Mouse (Mus musculus): ENCODE data around the gene Olfr1331. TPM values are rescaled to one million over a fixed set of nuclear protein-coding genes. Genes with fewer than 3 reads are reported as not detected.
"Not testable (repeated sequence)": the region's sequence is repeated elsewhere in the genome, so short reads cannot be mapped to it uniquely, and the experiment has no call there.

The Olfr1331 gene
- not detected for total RNA-seq (2022)

DNA sequence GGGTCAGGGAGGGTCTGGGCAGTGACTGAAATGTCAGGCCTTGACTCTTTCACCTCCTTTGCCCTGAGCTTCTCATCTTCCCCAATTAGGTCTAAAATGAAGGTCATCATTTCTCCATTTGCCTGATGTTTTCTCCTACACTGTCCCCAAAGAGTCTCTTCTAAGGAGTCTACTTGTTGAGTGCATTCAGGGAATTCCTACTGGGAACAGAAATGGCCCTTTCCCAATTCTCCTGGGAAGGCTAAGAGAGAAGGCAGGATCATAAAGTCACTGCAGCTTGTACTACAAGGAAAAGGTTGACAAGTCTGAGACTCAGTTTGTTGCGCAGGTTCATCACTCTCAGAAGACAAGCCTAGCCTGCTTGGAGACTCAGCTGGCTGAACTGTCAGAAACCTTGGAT lies at the start of gene Olfr1331:
Gene Olfr1331, plus strand, starts transcription at position 301 of the 400 bp plus-strand sequence.
- DNase-seq (ENCODE audit: low spot score in 2 of 2): no peak

DNA sequence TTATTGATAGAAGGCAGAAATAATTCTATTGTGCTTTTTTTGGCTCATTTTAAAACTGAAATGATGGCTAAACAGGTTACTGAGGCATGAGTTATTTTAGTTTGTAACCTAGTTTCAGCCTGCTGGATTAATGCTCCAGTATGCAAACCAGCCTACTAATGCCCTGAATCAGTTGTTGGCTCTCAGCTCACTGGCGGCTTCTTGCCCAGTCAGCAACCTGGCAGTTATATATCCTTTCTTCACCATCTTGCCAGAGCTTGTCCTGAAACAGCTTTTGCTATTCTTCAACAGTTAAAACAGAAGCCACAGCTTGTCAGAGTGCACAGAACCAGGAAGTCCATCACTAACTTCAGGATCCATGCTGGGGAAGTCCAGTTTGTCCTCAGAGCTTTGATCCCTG lies 45.5 kb upstream of the Olfr1331 start:
- DNase-seq (ENCODE audit: low spot score in 2 of 2): no peak

DNA sequence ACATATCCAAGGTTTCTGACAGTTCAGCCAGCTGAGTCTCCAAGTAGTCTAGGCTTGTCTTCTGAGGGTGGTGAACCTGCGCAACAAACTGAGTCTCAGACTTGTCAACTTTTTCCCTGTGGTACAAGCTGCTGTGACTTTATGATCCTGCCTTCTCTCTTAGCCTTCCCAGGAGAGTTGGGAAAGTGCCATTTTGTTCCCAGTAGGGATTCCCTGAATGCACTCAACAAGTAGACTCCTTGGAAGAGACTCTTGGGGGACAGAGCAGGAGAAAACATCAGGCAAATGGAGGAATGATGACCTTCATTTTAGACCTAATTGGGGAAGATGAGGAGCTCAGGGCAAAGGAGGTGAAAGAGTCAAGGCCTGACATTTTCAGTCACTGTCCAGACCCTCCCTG lies 28.3 kb upstream of the Olfr1331 start, which contains the start of gene Olfr1333:
Gene Olfr1333, minus strand, starts transcription at position 101 of the 400 bp plus-strand sequence.
- no peak for DNase-seq (ENCODE audit: low spot score in 2 of 2)

- no peak for DNase-seq (ENCODE audit: low spot score in 2 of 2)
Measured at GRCm38 (mm10) chr4:118861791-118862190, 2.7 kb upstream of the Olfr1331 start.

DNA sequence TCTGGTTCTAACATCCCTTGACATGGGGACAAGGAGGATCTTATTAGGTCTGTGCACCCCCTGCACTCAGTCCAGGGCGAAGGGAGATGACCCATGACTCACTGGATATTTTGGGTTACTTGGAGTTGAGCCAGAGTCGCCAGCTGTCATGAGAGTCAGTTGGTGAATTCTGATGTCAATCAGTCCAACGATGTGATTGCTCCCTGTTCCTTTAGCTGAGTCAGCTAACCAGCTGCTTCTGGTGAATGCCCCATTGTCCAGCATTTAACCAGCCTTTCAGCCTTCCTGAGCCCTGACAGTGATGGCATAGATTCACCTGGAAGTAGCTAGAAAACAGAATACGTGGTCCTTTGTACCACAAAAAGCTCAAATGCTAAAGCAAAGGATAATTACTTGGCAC lies 1.7 kb upstream of the Olfr1331 start:
- DNase-seq (ENCODE audit: low spot score in 2 of 2): peak; percentile 8 to 27

GRCm38 (mm10) chr4:118867566-118867965 lies 3.1 kb downstream of the Olfr1331 start:
- DNase-seq (ENCODE audit: low spot score in 2 of 2): no peak

GRCm38 (mm10) chr4:118888297-118888696 lies 23.8 kb downstream of the Olfr1331 start, which contains the start of gene Olfr1330:
Gene Olfr1330 (plus strand): TSS chr4:118888597.
- no peak for DNase-seq (ENCODE audit: low spot score in 2 of 2)

- no peak for DNase-seq (ENCODE audit: low spot score in 2 of 2)
Measured at GRCm38 (mm10) chr4:118901981-118902380, 37.5 kb downstream of the Olfr1331 start.

GRCm38 (mm10) chr4:118917365-118917764 lies 52.9 kb downstream of the Olfr1331 start, which contains the start of gene Olfr1329:
Gene Olfr1329 (minus strand): TSS chr4:118917465.
- not testable (repeated sequence) for DNase-seq (ENCODE audit: low spot score in 2 of 2)

Other genes starting within 250 kb of the Olfr1331 start
- not detected for gene Cfap57, start 243.9 kb upstream of the Olfr1331 start, total RNA-seq (2022)
- 10 to 100 TPM; 22.3 to 30.7 (median 25.1) TPM for gene Ebna1bp2, start 243.8 kb upstream of the Olfr1331 start, total RNA-seq (2022)
- not detected for gene Olfr62, start 205.7 kb upstream of the Olfr1331 start, total RNA-seq (2022)
- not detected for gene Olfr1342, start 171.9 kb upstream of the Olfr1331 start, total RNA-seq (2022)
- not detected for gene Olfr1341, start 161.1 kb upstream of the Olfr1331 start, total RNA-seq (2022)
- not detected for gene Olfr1340, start 144.5 kb upstream of the Olfr1331 start, total RNA-seq (2022)
- gene Olfr1339, start 132.5 kb upstream of the Olfr1331 start, total RNA-seq (2022): not detected
- not detected for gene Olfr1338, start 105.9 kb upstream of the Olfr1331 start, total RNA-seq (2022)
- not detected for gene Olfr1337, start 82.1 kb upstream of the Olfr1331 start, total RNA-seq (2022)
- not detected for gene Olfr1335, start 54.7 kb upstream of the Olfr1331 start, total RNA-seq (2022)
- gene Olfr1333, start 28.4 kb upstream of the Olfr1331 start, total RNA-seq (2022): not detected
- gene Olfr1330, start 23.9 kb downstream of the Olfr1331 start, total RNA-seq (2022): not detected
- gene Olfr1329, start 52.8 kb downstream of the Olfr1331 start, total RNA-seq (2022): not detected
- not detected for gene Olfr1328, start 74.0 kb downstream of the Olfr1331 start, total RNA-seq (2022)
- gene Lao1, start 96.9 kb downstream of the Olfr1331 start, total RNA-seq (2022): under 1 TPM; 0.17 to 0.24 (median 0.22) TPM
- gene Slc2a1, start 244.1 kb downstream of the Olfr1331 start, total RNA-seq (2022): 1 to 10 TPM; 4.6 to 9.8 (median 5.3) TPM